Mouse (Mus musculus) megakaryocyte, embryonic 14.5 days (primary cell): ENCODE results near the gene Loxl3.

ENCODE experiments used
- FLI1 ChIP-seq: IDR thresholded peaks from 2 replicates; pipeline ENCODE4 v1.6.1; 2012; ENCODE audit warnings: low read length, inconsistent platforms, mixed read lengths
- GATA1 ChIP-seq: IDR thresholded peaks from 3 replicates; pipeline ENCODE4 v1.6.1; 2012; ENCODE audit warnings: mixed read lengths, low read length, inconsistent platforms, borderline replicate concordance

DNA sequence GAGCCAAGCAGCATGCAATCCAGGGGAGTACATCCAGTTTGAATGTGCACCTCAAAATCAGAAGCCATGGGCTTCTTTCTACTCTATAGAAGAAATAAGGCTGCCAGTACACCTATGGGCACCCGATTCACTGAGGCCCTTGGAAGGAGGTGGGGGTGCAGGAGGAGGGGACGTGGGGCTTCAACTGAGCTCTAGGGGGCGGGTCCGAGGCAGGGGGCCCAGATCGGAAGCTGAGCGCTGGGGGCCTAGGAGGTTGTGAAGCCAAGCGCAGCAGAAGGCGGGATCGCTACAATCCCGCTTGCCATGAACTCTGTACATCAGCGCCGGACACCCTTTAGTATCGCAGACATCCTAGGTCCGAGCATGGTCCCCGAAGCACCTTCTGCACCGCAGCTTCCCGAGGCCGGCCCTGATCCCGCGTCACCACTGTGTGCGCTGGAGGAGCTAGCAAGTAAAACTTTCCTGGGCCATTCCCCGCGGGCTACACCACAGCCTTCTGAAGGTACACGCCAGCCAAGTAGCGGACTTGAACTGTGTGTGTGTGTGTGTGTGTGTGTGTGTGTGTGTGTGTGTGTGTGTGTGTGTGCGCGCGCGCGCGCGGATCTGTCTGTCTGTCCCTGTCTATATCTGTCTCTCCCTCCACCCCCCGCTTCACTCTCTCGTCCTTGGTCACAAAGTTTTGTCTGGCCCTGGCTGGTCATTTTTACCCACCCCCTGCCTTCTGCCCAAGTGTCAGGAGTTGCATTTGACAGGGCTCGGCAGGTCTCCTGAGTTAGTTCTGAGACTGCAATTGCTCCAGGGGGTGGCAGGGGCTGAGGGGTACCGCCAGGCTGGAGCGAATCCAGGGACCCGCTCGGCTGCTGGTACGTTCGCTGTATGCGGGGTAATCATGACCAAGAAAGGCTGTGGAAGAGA lies 52.4 kb downstream of the Loxl3 start, which contains the start of gene Lbx2:
- no peak for TF ChIP-seq GATA1
- no peak for TF ChIP-seq FLI1
